Mouse (Mus musculus): ENCODE measurements around the gene H2al1c. TPM values are rescaled to one million over a fixed set of nuclear protein-coding genes. Genes with fewer than 3 reads are reported as not detected.
"Not testable (repeated sequence)": the region's sequence is repeated elsewhere in the genome, so short reads cannot be mapped to it uniquely, and the experiment has no call there.

Gene H2al1c
- polyA plus RNA-seq, 1 experiment: not detected

DNA sequence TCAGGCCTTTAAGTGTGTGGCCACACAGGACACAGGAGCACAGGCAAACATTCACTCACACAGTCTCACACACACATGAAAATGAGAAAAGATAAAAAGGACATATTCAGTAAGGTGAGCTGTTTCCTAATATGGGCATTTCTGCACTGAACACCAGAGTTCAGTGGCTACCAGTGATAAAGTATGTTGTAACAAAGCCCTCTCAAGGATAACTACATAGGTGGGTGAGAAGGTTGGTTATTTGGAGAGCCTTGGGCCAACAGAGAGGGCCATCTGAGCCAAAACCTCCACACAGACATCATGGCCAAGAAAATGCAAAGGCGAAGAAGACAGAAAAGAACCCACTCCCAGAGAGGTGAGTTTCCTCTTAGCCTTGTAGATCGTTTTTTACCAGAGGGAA is 22.1 kb downstream of the H2al1c start, which contains the start of gene H2al1j:
H2al1j (plus strand) TSS at position 301 of the 400 bp plus-strand sequence.
- DNase-seq (ENCODE audit: low read depth in 1 of 2, low spot score in 2 of 2); H3K27me3 ChIP-seq (ENCODE audit: control insufficient read depth, insufficient read depth, low read length); H3K4me3 ChIP-seq (ENCODE audit: extremely low read depth, insufficient read depth, insufficient read length); H3K36me3 ChIP-seq (ENCODE audit: control insufficient read depth, insufficient read depth, low read length); H3K4me1 ChIP-seq (ENCODE audit: control insufficient read depth, insufficient read depth, insufficient read length); H3K27ac ChIP-seq (ENCODE audit: insufficient read depth, low read length): not testable (repeated sequence)
- 74% methylated on average over 2 of the region's 2 CpGs for WGBS

DNA sequence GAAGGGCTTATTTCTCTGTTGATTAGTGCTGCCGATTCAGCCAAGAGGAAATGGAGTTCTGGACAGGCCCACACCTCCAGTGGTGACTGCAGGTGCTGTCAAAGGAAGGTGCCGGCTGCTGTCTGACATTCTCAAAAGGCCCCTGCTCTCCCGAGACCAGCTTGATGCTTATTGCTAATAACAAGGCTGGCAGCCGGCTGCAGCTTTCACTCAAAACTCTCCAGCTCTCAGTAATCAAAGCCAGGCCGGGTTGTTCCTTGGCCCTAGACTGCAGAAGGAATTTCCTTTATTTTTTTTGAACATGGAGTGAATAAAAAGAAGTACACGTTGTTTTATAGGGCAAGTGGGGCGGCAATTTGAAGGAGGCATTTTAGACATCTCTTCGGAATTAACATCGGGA is 40.3 kb downstream of the H2al1c start:
- Histone ChIP-seq H3K4me3 (ENCODE audit: extremely low read depth, insufficient read depth, insufficient read length) (no peak overlapping the region), H3K27me3 (ENCODE audit: control insufficient read depth, insufficient read depth, low read length) (no peaks in the 10 kb centered on the region), H3K36me3 (ENCODE audit: control insufficient read depth, insufficient read depth, low read length) (no peaks in the 10 kb centered on the region), H3K27ac (ENCODE audit: insufficient read depth, low read length) (no peak overlapping the region), H3K4me1 (ENCODE audit: control insufficient read depth, insufficient read depth, insufficient read length) (no peaks in the 10 kb centered on the region)
- TF ChIP-seq CTCF (IDR thresholded peaks at IDR 0.05; ENCODE audit: extremely low read depth, insufficient read depth, insufficient read length, insufficient replicate concordance) (no peak), POLR2A (IDR thresholded peaks at IDR 0.05; ENCODE audit: low read depth, low read length) (no peak)
- WGBS: 80% methylated on average over 9 of the region's 9 CpGs
- DNase-seq (ENCODE audit: low read depth in 1 of 2, low spot score in 2 of 2): no peak

- H3K27me3 ChIP-seq (ENCODE audit: control insufficient read depth, insufficient read depth, low read length): no peaks in the 10 kb centered on the region
- 93% methylated on average over 3 of the region's 3 CpGs for WGBS
- no peak overlapping the region for H3K27ac ChIP-seq (ENCODE audit: insufficient read depth, low read length)
- TF ChIP-seq CTCF (IDR thresholded peaks at IDR 0.05; ENCODE audit: extremely low read depth, insufficient read depth, insufficient read length, insufficient replicate concordance): no peak
- no peak for TF ChIP-seq POLR2A (IDR thresholded peaks at IDR 0.05; ENCODE audit: low read depth, low read length)
- no peaks in the 10 kb centered on the region for H3K36me3 ChIP-seq (ENCODE audit: control insufficient read depth, insufficient read depth, low read length)
- H3K4me3 ChIP-seq (ENCODE audit: extremely low read depth, insufficient read depth, insufficient read length): no peak overlapping the region
- no peaks in the 10 kb centered on the region for H3K4me1 ChIP-seq (ENCODE audit: control insufficient read depth, insufficient read depth, insufficient read length)
- no peak for DNase-seq (ENCODE audit: low read depth in 1 of 2, low spot score in 2 of 2)
These were observed 41.3 kb downstream of the H2al1c start for GRCm38 (mm10) chrX:11346756-11347155.

Other genes with a start within 250 kb of the H2al1c start
- gene H2al1a, start 6.4 kb upstream of the H2al1c start, polyA plus RNA-seq (2012; rRNA removed): not detected in 2 replicates
- not detected in 2 replicates for gene H2al1b, start 3.2 kb upstream of the H2al1c start, polyA plus RNA-seq (2012; rRNA removed)
- gene H2al1d, start 3.2 kb downstream of the H2al1c start, polyA plus RNA-seq (2012; rRNA removed): not detected in 2 replicates
- not detected in 2 replicates for gene H2al1e, start 6.3 kb downstream of the H2al1c start, polyA plus RNA-seq (2012; rRNA removed)
- not detected in 2 replicates for gene H2al1f, start 9.5 kb downstream of the H2al1c start, polyA plus RNA-seq (2012; rRNA removed)
- gene H2al1g, start 12.6 kb downstream of the H2al1c start, polyA plus RNA-seq (2012; rRNA removed): not detected in 2 replicates
- not detected in 2 replicates for gene H2al1h, start 15.8 kb downstream of the H2al1c start, polyA plus RNA-seq (2012; rRNA removed)
- gene H2al1i, start 19.0 kb downstream of the H2al1c start, polyA plus RNA-seq (2012; rRNA removed): not detected in 2 replicates
- not detected in 2 replicates for gene H2al1j, start 22.2 kb downstream of the H2al1c start, polyA plus RNA-seq (2012; rRNA removed)

Measured in spleen, adult 2 months (tissue).